Mouse (Mus musculus) mouse trophoblast stem cell (cell line): ENCODE data around the gene Abcc1.

Source experiments
- in situ Hi-C, 2 experiments: fragments of 300-500 bp; cut with MseI, MboI; formaldehyde crosslinking; loops; 2 replicates in 1 of 2; 3 replicates in 1 of 2; pipeline ENCODE4 v1.15.1; 2025

The Abcc1 gene

GRCm38 (mm10) chr16:14361362-14362098 lies at the start of gene Abcc1:
Gene Abcc1 (plus strand): TSS chr16:14361558.
- in situ Hi-C loops = no loop called here

- in situ Hi-C loops = loop anchor here in 1 of 2 experiments (5.0 kb wide), 1 partner anchor 179 kb away; no protein-coding TSS in a partner anchor
Measured at GRCm38 (mm10) chr16:14312914-14313313, 48.4 kb upstream of the Abcc1 start.

DNA sequence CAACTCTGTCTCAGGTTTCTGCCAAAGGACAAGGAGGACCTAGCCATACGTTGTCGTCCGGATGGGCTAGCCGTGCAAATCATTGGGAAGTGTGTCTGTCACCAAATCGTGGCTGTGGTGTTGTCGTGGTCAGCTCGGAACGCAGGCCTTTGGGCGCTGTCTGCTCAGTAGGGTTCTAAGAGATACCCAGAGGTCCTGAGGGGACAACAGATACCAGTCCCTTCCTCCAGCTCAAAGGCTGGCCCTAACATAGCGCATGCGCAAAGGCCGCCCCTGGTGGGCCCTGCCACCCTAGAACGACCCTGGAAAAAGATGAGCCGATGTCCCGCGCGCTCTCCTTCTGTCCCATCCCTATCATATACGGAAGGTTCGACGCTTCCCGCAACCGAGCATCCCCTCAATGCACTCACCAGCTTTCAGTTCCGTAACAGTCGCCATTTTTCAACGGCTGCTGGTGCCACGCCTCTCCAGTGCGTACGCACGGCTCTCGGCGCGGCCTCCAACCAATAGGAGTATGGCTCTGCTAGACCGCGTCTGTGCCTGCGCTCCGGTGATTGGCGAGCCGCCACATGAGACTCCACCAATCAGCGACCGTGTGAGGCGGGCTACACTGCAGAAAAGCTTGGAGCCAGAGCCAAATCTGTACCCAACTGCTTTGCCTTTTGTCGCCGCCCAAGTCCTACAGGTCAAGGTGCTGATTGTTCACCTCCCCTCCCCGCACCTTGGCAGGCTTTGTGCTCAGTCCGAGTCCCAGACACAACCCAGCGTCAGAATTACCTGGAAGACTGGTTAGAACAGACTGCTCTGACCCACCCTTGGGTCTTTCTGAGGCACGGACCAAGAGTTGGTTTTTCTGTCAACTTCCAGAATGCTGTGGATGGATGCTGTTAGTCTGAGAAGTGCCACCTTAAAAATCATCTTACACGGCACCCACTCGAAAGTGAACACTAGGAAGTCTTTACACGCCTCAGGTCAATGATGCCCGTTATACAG lies 44.2 kb upstream of the Abcc1 start, which contains the start of gene Fopnl:
Gene Fopnl (minus strand): TSS at position 522 of the 993 bp plus-strand sequence.
- in situ Hi-C loops = no loop called here

- in situ Hi-C loops = no loop called here
Measured at GRCm38 (mm10) chr16:14319681-14320080, 41.7 kb upstream of the Abcc1 start.

- in situ Hi-C loops = no loop called here
Measured at GRCm38 (mm10) chr16:14320494-14320893, 40.9 kb upstream of the Abcc1 start.

GRCm38 (mm10) chr16:14328156-14328555 lies 33.2 kb upstream of the Abcc1 start:
- in situ Hi-C loops = no loop called here

GRCm38 (mm10) chr16:14344967-14345366 lies 16.4 kb upstream of the Abcc1 start:
- in situ Hi-C loops = no loop called here

DNA sequence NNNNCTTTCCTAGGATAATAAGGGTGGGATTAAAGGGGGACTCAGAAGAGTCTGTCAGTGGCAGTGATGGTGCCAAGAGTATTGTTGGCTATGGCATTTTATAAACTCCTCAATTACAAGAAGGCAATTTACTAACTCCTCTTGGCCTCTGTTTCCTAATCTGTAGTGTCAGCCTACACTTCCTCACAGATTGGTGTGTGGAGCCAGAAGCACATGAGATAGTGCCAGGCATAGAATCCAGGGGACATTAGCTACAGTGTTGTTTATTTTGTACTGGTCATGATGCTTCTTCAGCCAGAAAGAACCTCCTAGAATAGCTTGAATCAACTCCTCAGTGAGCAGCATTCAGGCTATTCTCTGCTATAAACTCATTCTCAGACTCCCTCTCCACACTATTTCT lies 9.8 kb upstream of the Abcc1 start:
- in situ Hi-C loops = no loop called here

DNA sequence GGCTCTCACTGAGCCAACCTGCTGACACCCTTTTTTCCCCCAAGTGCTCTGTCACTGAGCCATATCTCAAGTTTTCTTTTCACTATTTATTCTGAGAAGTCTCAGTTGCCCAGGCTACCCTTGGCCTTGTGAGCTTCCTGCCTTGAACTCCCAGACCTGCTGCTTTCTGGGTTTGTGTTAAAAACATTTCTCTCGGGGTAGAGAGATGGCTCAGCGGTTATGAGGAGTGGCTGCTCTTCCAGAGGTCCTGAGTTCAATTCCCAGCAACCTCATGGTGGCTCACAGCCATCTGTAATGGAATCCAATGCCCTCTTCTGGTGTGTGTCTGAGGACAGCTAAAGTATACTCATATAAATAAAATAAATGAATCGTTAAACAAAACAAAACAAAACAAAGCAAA lies 9.1 kb upstream of the Abcc1 start:
- in situ Hi-C loops = no loop called here

GRCm38 (mm10) chr16:14352663-14353062 lies 8.7 kb upstream of the Abcc1 start:
- in situ Hi-C loops = no loop called here

DNA sequence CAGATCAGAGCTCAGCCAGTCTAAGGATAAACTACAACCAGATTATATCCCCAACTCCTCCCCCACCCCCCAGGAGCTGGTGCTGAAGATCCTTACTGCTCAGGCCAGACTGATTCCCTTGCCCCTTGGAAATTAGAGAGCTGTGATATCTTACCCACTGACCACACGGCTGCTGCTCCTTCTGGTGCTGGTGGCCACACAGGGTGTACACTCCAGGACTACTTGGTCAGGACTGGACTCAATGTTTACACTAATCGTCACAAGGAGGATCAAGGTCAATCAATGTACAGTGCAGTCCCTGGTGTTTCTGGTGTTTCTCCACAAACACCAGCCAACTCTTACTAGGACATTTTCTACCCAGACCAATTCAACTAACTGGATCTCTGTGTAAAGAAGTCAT lies 3.5 kb upstream of the Abcc1 start:
- in situ Hi-C loops = no loop called here

- in situ Hi-C loops = no loop called here
Measured at GRCm38 (mm10) chr16:14358531-14358930, 2.8 kb upstream of the Abcc1 start.

GRCm38 (mm10) chr16:14360931-14361330 lies 427 bp upstream of the Abcc1 start:
- in situ Hi-C loops = no loop called here

- in situ Hi-C loops = no loop called here
Measured at GRCm38 (mm10) chr16:14362099-14362820, 902 bp downstream of the Abcc1 start.

DNA sequence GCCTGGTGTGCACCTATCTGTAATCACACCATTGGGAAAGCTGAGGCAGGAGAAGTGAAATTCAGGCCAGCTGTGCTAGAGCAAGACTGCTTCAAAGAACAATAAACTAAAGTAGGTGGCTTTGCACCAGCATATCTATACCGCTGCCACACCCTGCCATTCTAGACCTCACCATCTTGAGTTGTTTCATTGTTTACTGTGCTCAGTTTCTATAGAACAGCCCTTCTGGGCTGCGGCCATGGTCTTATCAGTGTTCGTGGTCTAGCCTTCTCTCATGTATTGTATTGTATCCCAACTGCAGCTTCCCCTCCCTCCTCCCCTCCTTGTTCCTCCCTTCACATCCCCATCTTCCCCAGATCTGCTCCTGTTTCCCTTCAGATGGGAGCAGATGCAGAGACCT lies 2.1 kb downstream of the Abcc1 start:
- in situ Hi-C loops = no loop called here

GRCm38 (mm10) chr16:14364066-14364465 lies 2.7 kb downstream of the Abcc1 start:
- in situ Hi-C loops = no loop called here

DNA sequence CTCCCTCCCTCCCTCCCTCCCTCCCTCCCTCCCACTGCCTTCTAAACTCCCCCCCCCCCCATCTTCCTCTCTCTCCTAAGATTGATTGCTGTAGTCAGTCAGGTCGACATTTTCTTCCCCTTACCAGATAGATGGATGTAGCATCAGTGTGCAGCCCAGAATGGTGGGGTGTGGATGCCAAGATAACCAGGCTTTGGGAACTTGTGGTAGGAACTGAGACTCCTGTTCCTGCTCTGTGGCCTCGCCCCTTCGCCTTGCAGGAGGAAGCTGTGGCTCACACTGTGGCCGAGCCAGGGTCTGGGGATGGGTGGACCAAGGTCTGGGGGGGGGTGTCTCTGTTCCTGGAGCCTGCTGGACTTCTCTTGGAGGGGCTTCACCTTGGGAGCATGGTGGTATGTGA lies 4.1 kb downstream of the Abcc1 start:
- in situ Hi-C loops = no loop called here

- in situ Hi-C loops = no loop called here
Measured at GRCm38 (mm10) chr16:14366017-14366416, 4.7 kb downstream of the Abcc1 start.

DNA sequence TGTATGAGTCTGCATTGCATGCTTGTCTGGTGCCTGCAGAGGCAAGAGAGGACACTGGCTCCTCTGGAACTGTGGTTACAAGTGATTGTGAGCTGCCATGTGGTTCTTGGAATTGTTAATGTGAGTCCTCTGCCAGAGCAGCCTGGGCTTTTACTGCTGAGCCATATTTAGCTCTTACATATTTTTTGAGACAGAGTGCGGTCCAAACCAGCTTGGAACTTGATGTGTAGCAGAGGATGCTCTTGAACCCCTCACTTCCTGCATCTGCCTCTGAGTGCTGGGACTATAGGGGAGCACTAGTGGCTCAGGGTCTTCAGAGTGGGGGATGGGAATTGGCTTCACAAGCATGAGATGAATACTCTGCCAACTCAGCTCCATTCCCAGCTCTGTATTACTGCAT lies 10.0 kb downstream of the Abcc1 start:
- in situ Hi-C loops = no loop called here

GRCm38 (mm10) chr16:14372382-14372781 lies 11.0 kb downstream of the Abcc1 start:
- in situ Hi-C loops = no loop called here

GRCm38 (mm10) chr16:14372817-14373301 lies 11.5 kb downstream of the Abcc1 start:
- in situ Hi-C loops = no loop called here

DNA sequence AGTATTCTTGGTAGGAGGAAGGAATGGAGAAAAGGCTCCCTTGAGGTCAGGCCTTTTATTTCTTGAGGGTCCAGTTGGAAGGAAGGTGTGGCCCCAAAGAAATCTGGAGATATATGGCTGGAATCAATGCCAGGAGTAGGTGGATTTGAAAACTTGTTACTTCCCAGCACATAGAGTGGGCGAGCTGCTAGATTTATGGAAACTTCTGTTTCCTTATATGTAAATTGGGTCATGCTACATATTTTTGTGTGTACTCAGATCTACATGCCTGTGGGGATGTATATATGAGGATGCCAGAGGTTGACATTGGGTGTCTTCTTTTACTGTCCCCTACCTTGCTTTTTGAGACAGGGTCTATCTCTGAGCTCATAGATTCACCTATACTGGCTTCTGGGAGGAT lies 14.6 kb downstream of the Abcc1 start:
- in situ Hi-C loops = no loop called here
